Mouse (Mus musculus) gonadal fat pad, adult 2 months (tissue): ENCODE results near the gene Gm21750. TPM values are rescaled to one million over a fixed set of nuclear protein-coding genes. Genes with fewer than 3 reads are reported as not detected.
"Not testable (repeated sequence)": the region's sequence is repeated elsewhere in the genome, so short reads cannot be mapped to it uniquely, and the experiment has no call there.

Experiments used
- DNase-seq: peaks from one replicate; pipeline ENCODE4 v3.0.0-alpha.2; 2012; ENCODE audit warnings: low read depth
- polyA plus RNA-seq: library from polyadenylated mRNA; depleted of rRNA; stranded (reverse); fragments of >200 nt; gene quantifications from 2 replicates; pipeline ENCODE4 v1.2.3, GENCODE M21; 2012; rRNA removed

Gm21750 gene
- polyA plus RNA-seq = not detected in 2 replicates

- DNase-seq = not testable (repeated sequence)
Measured at GRCm38 (mm10) chr14:73660925-73661324, at the start of gene Gm21750. Gm21750 (plus strand) TSS chr14:73661225.

DNA sequence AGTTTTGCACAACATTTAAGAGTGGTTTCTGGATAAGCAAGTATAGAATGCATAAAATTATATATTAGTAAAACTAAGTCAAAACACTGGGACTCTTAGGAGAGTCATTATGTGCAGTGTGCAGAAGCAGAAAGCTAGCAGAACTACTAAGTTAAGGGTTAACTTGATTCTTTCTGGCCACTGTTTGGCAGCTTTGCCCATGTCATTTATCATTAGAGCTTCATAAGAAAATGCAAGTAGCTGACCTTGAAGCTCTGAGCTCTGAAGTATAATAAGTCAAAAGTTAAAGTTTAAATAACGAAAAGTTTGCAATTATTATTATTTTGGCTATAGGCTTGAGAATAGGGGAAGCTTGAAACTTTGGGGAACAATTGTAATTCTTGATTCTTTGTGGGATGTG lies 46.1 kb upstream of the Gm21750 start:
- not testable (repeated sequence) for DNase-seq

GRCm38 (mm10) chr14:73620880-73621279 lies 40.1 kb upstream of the Gm21750 start:
- DNase-seq = no peak

- DNase-seq = no peak
Measured at GRCm38 (mm10) chr14:73622988-73623387, 38.0 kb upstream of the Gm21750 start.

- DNase-seq = no peak
Measured at GRCm38 (mm10) chr14:73625469-73625868, 35.6 kb upstream of the Gm21750 start.

DNA sequence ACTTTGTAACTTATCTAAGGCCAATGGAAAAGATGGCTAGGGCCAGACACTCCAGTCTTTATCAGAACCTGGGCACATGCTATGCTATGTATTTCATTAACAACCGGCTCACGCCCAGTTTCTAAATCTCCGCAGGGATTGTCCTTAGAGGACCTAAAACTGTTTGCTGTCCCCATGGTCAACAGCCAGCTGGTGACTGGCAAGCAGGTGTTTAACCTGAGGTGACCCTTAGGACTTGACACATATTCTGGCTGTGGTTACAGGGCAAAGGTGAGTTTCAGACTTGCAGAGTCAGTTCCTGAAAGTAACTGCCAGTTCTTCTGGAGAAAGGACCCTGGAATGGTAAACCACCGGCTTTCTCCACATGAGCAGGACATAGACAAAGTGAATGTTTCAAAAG lies 29.5 kb upstream of the Gm21750 start:
- peak; percentile 24 for DNase-seq

GRCm38 (mm10) chr14:73632648-73633263 lies 28.3 kb upstream of the Gm21750 start:
- no peak for DNase-seq

DNA sequence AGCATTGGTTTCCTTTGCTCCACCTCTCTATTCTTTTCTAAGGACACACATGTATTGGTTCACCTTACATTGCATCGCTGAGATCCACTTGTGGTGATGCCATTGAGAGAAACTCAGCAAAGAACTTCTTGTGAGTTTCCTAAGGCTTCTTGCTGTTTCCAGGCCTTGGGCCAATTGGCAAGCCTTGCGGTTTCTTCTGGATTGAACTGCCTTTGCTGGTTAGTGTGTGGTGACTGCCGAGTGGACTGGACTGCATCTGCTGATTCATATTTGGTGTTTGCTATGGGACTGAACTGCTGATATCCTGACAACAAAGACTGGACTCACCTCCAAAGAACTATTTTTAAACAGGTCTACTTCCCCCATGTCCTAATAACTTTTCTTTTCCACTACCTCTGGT lies 26.7 kb upstream of the Gm21750 start:
- no peak for DNase-seq

DNA sequence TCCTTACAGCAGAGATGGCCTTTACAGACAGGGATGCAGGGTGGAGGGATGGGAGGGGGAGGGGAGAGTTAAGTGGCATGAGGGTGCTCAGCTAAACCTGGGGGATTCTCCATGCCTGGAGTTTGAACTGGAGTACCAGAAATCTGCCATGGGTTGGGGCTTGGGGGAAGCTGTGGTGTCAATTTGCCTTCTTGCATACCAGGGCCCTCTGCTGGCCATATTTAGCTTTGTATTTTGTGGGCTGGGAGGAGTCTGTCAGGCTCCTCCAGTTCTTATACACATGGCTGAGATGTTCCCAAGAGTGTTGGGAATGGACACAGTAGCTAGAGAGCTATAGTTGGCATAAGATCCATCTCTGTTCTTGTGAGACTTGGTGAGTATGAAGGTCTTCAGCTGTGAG lies 23.6 kb upstream of the Gm21750 start:
- DNase-seq = no peak

DNA sequence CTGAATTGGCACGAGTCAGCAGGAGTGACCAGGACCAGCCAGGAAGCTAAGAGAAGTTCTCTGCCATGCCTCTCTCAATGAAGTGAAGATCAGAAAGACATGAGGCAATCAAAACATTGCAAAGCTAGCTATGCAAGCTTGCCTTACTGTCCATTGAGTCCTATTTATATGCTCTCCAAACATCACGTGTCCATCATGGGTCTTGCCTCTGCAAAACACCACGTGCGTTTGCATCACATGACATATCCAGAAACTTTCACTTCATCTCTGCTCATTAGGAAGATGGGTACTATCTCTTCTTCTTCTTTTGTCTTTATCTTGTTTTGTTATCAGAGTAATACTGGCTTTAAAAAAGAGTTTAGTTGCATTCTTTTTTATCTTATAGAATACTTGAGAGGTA lies 10.8 kb upstream of the Gm21750 start:
- no peak for DNase-seq

DNA sequence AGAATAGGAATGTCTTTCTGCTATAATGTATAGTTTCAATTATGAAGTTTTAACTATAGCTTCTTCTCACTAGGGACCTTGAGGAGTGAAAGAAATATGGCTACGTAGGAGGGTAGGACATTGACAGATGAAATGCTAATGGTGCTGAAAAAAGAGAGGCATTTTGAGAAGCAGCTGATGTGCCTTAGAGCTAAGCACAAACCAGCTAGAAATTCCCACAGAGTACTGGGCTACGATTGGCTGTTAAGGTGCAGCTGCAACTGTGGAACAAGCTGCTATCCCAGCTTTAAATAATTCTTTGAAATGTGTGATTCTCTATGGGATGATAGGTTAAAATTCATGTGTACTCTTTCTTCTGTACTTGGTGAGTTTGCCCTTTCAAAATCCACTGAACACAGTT lies 9.1 kb downstream of the Gm21750 start:
- no peak for DNase-seq

DNA sequence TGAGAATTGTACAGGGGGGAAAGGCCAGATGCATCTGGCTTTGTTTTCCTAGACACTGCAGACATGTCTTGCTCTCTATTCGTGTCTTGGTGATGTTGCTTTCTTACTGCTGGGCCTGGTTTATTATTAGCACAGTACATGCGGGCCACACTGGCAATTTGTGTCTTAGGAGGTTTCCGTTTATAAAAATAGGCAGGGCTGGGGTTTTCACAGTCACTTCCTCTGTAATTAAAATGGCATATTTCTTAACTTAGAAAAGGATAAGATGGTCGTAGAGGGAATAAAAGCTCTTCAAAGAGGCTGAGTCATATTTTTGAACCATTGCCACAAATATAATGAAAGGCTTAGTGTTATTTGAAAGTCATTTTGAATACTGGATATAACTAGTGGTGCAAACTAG lies 26.7 kb downstream of the Gm21750 start:
- DNase-seq = no peak

- no peak for DNase-seq
Measured at GRCm38 (mm10) chr14:73688427-73688826, 27.4 kb downstream of the Gm21750 start.

DNA sequence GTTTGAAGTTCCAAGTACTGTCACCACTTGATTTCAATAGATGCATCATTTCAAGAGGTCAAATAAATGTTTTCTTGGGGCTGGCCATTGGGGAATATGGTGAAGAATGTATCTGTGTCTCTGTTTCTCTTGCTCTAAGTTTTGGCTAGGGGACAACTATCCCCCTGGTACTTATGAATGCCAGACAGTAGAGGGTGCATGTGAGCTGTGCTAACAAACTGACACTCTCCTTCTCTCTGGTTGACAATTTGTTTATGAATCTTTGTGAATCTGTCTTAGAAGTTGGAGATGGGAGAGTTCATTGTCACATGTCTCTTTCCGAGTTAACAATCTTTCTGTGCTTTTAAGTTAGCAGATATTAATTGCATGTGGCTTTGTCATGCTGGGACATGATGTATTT lies 39.2 kb downstream of the Gm21750 start:
- no peak for DNase-seq

DNA sequence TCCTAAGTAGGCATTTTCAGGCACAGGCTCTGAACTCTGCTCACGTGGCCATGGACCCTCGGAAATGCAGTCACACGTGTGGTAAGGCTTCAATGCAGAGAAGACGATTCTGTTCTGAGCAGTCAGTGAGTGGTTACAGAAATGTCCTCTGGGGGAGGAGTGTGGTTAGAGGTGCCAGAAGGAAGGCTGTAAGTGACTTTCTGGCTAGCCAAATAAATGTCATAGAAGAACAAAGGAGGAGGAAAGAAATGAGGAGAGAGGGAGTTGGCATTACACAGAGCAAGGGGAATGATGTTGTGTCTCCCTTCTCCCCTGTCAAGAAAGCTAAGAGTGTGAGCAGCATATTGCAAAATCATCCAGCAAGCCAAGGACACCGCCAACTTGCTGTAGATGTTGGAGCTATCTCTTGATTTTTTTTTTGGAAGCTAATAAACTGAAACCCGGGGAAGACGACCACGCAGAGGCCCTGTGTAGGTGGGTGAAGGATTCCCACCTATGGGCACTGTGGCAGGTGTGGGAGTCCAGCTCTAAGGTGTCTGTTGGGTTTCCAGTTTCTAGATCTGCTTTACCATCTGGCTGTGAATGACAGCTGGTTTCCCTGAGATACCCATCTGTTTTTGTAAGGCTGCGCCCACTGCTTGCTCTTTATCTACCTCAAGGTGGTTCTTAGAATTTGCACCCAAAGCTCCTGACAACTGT lies 48.5 kb downstream of the Gm21750 start:
- DNase-seq = no peak

Other genes with a start within 250 kb of the Gm21750 start
- gene Med4, start 151.2 kb upstream of the Gm21750 start, polyA plus RNA-seq = 19.9 and 20.1 TPM in 2 replicates
- 21.5 and 24.1 TPM in 2 replicates for gene Sucla2, start 135.9 kb upstream of the Gm21750 start, polyA plus RNA-seq
- 2.0 and 2.3 TPM in 2 replicates for gene Nudt15, start 113.0 kb upstream of the Gm21750 start, polyA plus RNA-seq